Mouse (Mus musculus): ENCODE results near the gene Gm10715.
"Not testable (repeated sequence)": the region's sequence is repeated elsewhere in the genome, so short reads cannot be mapped to it uniquely, and the experiment has no call there.

DNA sequence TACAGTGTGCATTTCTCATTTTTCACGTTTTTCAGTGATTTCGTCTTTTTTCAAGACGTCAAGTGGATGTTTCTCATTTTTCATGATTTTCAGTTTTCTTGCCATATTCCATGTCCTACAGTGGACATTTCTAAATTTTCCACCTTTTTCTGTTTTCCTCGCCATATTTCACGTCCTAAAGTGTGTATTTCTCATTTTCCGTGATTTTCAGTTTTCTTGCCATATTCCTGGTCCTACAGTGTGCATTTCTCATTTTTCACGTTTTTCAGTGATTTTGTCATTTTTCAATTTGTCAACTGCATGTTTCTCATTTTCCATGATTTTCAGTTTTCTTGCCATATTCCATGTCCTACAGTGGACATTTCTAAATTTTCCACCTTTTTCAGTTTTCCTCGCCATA lies 2.4 kb upstream of the Gm10715 start, which contains the start of gene Gm17535:
- TF ChIP-seq TAL1, GATA1 (IDR thresholded peaks at IDR 0.05; ENCODE audit: low read length): not testable (repeated sequence)
